ENCODE assay signal across 8 mouse cellular contexts in the genomic region with DNA sequence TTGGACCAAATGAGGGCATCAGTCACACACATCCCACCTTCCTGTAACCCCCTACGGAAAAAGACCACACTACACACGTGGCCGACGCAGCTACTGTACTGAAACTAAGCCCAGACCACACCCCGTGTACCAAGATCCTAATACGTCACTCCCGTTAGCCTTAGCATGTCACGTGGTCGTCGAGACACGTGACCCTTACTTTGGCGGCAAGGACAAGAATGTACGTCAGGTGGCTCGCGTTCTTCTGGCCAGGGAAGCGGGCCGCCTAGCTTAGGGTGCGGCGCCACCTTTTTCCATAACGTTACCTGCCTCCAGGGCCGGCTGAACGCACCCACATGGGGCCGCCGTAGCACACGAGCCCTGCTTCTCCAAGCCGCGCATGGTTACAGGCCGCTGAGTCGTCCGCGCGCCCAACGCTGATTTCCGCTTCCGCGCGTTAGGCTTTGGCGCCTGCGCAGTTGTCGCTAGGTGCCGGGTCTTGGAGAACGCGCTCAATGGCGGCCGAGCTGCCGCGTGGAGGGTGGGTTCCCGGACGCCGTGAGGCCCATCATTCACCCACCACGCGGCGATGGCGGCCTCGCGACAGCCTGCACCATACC. TPM values are rescaled to one million over a fixed set of nuclear protein-coding genes. Genes with fewer than 3 reads are reported as not detected.
DNase-seq lines count a peak whose midpoint lies in the region; ATAC-seq lines count a peak whose summit lies in the region.

Gene Trmo (minus strand): TSS at position 425 of the 599 bp plus-strand sequence.

- H3K27ac ChIP-seq in intestine, embryonic 14.5 days (ENCODE audit: low read depth): peak within 1 kb of the TSS; percentile 94

- no peaks in the 10 kb centered on the region; the same call in 1 of the 2 replicates for H3K4me1 ChIP-seq in intestine, embryonic 14.5 days (replicated peaks; ENCODE audit: control insufficient read depth, insufficient read depth, low read length)

- intact Hi-C loops in left cerebral cortex, postnatal 14 days (cut with DNase I): loop anchor here (2.0 kb wide), 1 partner anchor 62 kb away; the partner anchor contains the start of gene Anp32b

- H3K4me3 ChIP-seq in intestine, embryonic 14.5 days (ENCODE audit: low read depth, low read length): peak within 1 kb of the TSS; percentile 82

- peak within 1 kb of the TSS; percentile 72 for H3K4me2 ChIP-seq in intestine, embryonic 14.5 days (ENCODE audit: low read length)

- ATAC-seq in intestine, embryonic 14.5 days (replicated peaks; ENCODE audit: low FRiP score, low TSS enrichment, low read depth): peak; percentile 95

- peak within 1 kb of the TSS; percentile 95 for H3K9ac ChIP-seq in intestine, embryonic 14.5 days (ENCODE audit: low read length)

- peak; percentile 93 to 95 for DNase-seq in adrenal gland, adult 18-20 months (ENCODE audit: low spot score in 2 of 2)
- peak; percentile 98 for DNase-seq in embryo, embryonic 11 days
- DNase-seq in gastrocnemius, postnatal 25 days: peak; percentile 91
- DNase-seq in intestine, embryonic 14.5 days (ENCODE audit: low spot score): peak; percentile 98
- peak; percentile 96 for DNase-seq in left cerebral cortex, postnatal 14 days (ENCODE audit: low spot score in 2 of 2)
- DNase-seq in mesoderm, embryonic 11.5 days (ENCODE audit: low read depth, low spot score): peak; percentile 99
- peak; percentile 91 to 93 for DNase-seq in right cerebral cortex, postnatal 36 days (ENCODE audit: low spot score in 2 of 2)
- peak; percentile 97 for DNase-seq in yolk sac, embryonic 10.5 days (ENCODE audit: low spot score)

- no peaks in the 10 kb centered on the region for H3K27me3 ChIP-seq in intestine, embryonic 14.5 days (replicated peaks; ENCODE audit: control insufficient read depth, insufficient read depth, low read length)

- H3K36me3 ChIP-seq in intestine, embryonic 14.5 days (ENCODE audit: control insufficient read depth, insufficient read depth, low read length): peaks cover 18% of the 10 kb centered on the region

- H3K9me3 ChIP-seq in intestine, embryonic 14.5 days (ENCODE audit: control insufficient read depth, low read length): no peaks in the 10 kb centered on the region

- WGBS in intestine, embryonic 14.5 days: under 1% methylated on average over 56 of the region's 56 CpGs

RNA-seq across cellular contexts. Expression of gene Trmo, which starts in this region (rescaled TPM):
- 1 to 10 TPM; 5.5 to 6.6 TPM for total RNA-seq in adrenal gland, adult 18-20 months (2021)
- 1 to 10 TPM; 2.9 to 3.1 TPM for total RNA-seq in gastrocnemius, postnatal 25 days (2021)
- polyA plus RNA-seq in intestine, embryonic 14.5 days (2014; fragmentation: Nextera tagmentation; extraction: Ambion mirVana): 11.3 and 13.1 TPM in 2 replicates
- 1 to 10 TPM; 3.2 to 3.7 TPM for total RNA-seq in left cerebral cortex, postnatal 14 days (2021)

Comparison
In these comparisons a context has a peak if more than half of its experiments do, and no peak if none do; other contexts are left out.
1. Peak in every context shown above with its lines: DNase-seq, ATAC-seq, H3K4me3 ChIP-seq and H3K27ac ChIP-seq.